Mouse (Mus musculus): ENCODE results near the gene Madcam1. TPM values are rescaled to one million over a fixed set of nuclear protein-coding genes. Genes with fewer than 3 reads are reported as not detected.

Madcam1 gene
- polyA plus RNA-seq, 1 experiment: not detected

GRCm38 (mm10) chr10:79660298-79660697 lies 4.1 kb upstream of the Madcam1 start:
- TF ChIP-seq CTCF (IDR thresholded peaks at IDR 0.05; ENCODE audit: insufficient read depth, low read depth, low read length) (no peak), POLR2A (IDR thresholded peaks at IDR 0.05; ENCODE audit: insufficient read depth, low read depth, low read length) (no peak)
- no peak overlapping the region for H3K4me3 ChIP-seq (ENCODE audit: insufficient read depth, low read depth, low read length)
- H3K27ac ChIP-seq (ENCODE audit: insufficient read depth, low read depth, low read length): no peak overlapping the region
- H3K4me1 ChIP-seq (ENCODE audit: control insufficient read depth, insufficient read depth, low read length): peaks cover 11% of the 10 kb centered on the region
- WGBS: 62% methylated on average over 2 of the region's 2 CpGs

GRCm38 (mm10) chr10:79661861-79662260 lies 2.5 kb upstream of the Madcam1 start:
- Histone ChIP-seq H3K4me1 (ENCODE audit: control insufficient read depth, insufficient read depth, low read length) (peaks cover 5% of the 10 kb centered on the region; the same call in 1 of the 2 replicates), H3K4me3 (ENCODE audit: insufficient read depth, low read depth, low read length) (no peak overlapping the region), H3K27ac (ENCODE audit: insufficient read depth, low read depth, low read length) (no peak overlapping the region)
- WGBS: 62% methylated on average over 3 of the region's 3 CpGs
- TF ChIP-seq CTCF (IDR thresholded peaks at IDR 0.05; ENCODE audit: insufficient read depth, low read depth, low read length) (no peak), POLR2A (IDR thresholded peaks at IDR 0.05; ENCODE audit: insufficient read depth, low read depth, low read length) (no peak)

- TF ChIP-seq POLR2A (IDR thresholded peaks at IDR 0.05; ENCODE audit: insufficient read depth, low read depth, low read length) (no peak), CTCF (IDR thresholded peaks at IDR 0.05; ENCODE audit: insufficient read depth, low read depth, low read length) (no peak)
- 88% methylated on average over 8 of the region's 8 CpGs for WGBS
- H3K27ac ChIP-seq (ENCODE audit: insufficient read depth, low read depth, low read length): no peak overlapping the region
- H3K4me3 ChIP-seq (ENCODE audit: insufficient read depth, low read depth, low read length): no peak overlapping the region
- H3K4me1 ChIP-seq (ENCODE audit: control insufficient read depth, insufficient read depth, low read length): peaks cover 9% of the 10 kb centered on the region
Measured at GRCm38 (mm10) chr10:79665051-79665450, 692 bp downstream of the Madcam1 start.

GRCm38 (mm10) chr10:79666493-79666892 lies 2.1 kb downstream of the Madcam1 start:
- no peak overlapping the region for H3K27ac ChIP-seq (ENCODE audit: insufficient read depth, low read depth, low read length)
- TF ChIP-seq CTCF (IDR thresholded peaks at IDR 0.05; ENCODE audit: insufficient read depth, low read depth, low read length) (no peak), POLR2A (IDR thresholded peaks at IDR 0.05; ENCODE audit: insufficient read depth, low read depth, low read length) (no peak)
- H3K4me1 ChIP-seq (ENCODE audit: control insufficient read depth, insufficient read depth, low read length): peaks cover 19% of the 10 kb centered on the region
- H3K4me3 ChIP-seq (ENCODE audit: insufficient read depth, low read depth, low read length): no peak overlapping the region
- 75% methylated on average over 9 of the region's 9 CpGs for WGBS

DNA sequence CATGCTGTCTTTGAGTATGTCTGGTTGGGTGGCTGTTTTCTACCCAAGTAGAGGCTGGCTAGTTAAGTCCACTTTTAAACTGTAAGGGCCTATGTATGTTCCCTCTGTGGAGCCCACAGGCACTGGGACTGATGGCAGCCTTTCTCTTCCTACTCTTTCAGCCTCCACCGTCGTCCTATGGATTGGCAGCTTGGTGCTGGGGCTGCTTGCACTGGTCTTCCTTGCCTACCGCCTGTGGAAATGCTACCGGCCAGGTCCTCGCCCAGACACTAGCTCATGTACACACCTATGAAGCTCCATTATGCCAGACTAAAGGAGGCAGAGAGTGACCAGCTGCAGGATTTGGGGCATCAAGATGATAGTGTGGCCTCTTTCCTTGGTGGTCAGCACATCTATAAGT lies 3.7 kb downstream of the Madcam1 start:
- peak overlapping the region; percentile 100 for H3K27ac ChIP-seq (ENCODE audit: insufficient read depth, low read depth, low read length)
- WGBS: 74% methylated on average over 5 of the region's 5 CpGs
- H3K4me3 ChIP-seq (ENCODE audit: insufficient read depth, low read depth, low read length): no peak overlapping the region

GRCm38 (mm10) chr10:79668771-79669575 lies 4.6 kb downstream of the Madcam1 start, which contains the start of gene Tpgs1:
Gene Tpgs1 (plus strand): TSS chr10:79669369.
- Histone ChIP-seq H3K4me1 (ENCODE audit: control insufficient read depth, insufficient read depth, low read length) (peaks cover 24% of the 10 kb centered on the region), H3K27ac (ENCODE audit: insufficient read depth, low read depth, low read length) (peak within 1 kb of the TSS; percentile 100), H3K4me3 (ENCODE audit: insufficient read depth, low read depth, low read length) (peak within 1 kb of the TSS; percentile 65)
- 0% methylated on average over 45 of the region's 45 CpGs for WGBS
- TF ChIP-seq CTCF (IDR thresholded peaks at IDR 0.05; ENCODE audit: insufficient read depth, low read depth, low read length) (peak; percentile 81), POLR2A (IDR thresholded peaks at IDR 0.05; ENCODE audit: insufficient read depth, low read depth, low read length) (no peak)

More for the DNA sequence above, 3.7 kb downstream of the Madcam1 start:
- peaks cover 24% of the 10 kb centered on the region for H3K4me1 ChIP-seq (ENCODE audit: control insufficient read depth, insufficient read depth, low read length)
- TF ChIP-seq CTCF (IDR thresholded peaks at IDR 0.05; ENCODE audit: insufficient read depth, low read depth, low read length) (no peak), POLR2A (IDR thresholded peaks at IDR 0.05; ENCODE audit: insufficient read depth, low read depth, low read length) (no peak)

DNA sequence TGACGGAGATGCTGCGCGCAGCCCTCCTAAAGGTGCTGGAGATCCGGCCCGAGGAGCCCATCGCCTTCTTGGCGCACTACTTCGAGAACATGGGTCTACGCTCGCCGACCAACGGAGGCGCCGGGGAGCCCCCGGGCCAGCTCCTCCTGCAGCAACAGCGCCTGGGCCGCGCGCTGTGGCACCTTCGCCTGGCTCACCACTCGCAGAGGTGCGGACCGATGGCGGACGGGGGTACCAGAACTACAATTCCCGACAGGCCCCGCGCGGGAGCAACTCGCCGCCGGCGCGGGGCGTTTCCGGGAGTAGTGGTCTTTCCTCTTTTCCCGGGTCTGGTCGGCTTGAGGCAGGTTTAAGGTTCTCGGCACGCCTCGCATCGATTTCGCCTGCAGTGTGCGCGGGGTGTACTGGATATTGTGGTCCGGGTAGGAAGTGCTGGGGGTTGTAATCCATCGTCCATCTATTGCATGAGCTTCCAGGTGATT lies 5.3 kb downstream of the Madcam1 start:
- peak overlapping the region; percentile 100 for H3K27ac ChIP-seq (ENCODE audit: insufficient read depth, low read depth, low read length)
- TF ChIP-seq CTCF (IDR thresholded peaks at IDR 0.05; ENCODE audit: insufficient read depth, low read depth, low read length): no peak
- peak; percentile 26; the same call in 1 of the 2 replicates for TF ChIP-seq POLR2A (IDR thresholded peaks at IDR 0.05; ENCODE audit: insufficient read depth, low read depth, low read length)
- H3K4me3 ChIP-seq (ENCODE audit: insufficient read depth, low read depth, low read length): peak overlapping the region; percentile 65
- WGBS: under 1% methylated on average over 47 of the region's 47 CpGs
- H3K4me1 ChIP-seq (ENCODE audit: control insufficient read depth, insufficient read depth, low read length): peaks cover 20% of the 10 kb centered on the region

DNA sequence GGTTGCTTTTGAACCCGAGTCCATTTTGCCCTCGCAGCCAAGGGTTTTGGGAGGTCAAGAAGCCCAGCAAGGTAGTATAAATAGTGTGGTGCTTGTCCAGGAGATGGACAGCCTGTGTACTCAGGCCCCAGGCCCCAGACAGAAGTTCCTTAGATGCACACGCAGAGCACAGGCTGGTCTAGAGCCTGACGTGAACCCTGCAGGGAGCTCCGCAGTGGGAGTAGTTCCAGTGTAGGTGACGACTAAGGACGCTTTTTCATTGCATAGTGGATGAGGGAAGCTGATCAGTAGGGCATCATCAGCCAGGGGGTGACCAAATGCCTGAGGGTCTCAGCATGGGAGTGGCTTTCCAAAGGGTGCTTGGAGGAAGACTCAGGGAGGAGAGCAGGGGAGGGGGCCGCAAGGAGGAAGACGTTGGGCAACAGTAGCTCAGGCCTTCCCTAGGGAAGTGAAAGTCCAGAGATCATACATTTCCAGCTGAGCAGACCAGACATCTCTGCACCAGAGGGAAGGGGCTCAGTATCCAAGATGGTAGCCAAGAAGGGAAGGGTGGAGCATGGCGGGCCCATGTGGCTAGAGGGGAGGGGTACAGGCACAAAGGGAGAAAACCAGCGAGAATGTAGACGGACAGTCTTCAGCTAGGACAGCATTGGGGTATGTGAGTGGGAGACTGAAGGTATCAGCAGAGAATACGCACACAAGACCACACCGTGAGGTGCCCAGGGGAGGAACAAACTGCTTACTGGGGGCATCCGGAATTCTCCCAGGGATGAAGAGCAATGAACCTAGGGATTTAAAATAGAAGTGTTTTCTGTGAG lies 5.9 kb downstream of the Madcam1 start:
- 33% methylated on average over 15 of the region's 15 CpGs for WGBS
- Histone ChIP-seq H3K4me3 (ENCODE audit: insufficient read depth, low read depth, low read length) (peak overlapping the region; percentile 65), H3K4me1 (ENCODE audit: control insufficient read depth, insufficient read depth, low read length) (peaks cover 20% of the 10 kb centered on the region), H3K27ac (ENCODE audit: insufficient read depth, low read depth, low read length) (0 out of 2 replicates have a peak overlapping the region, but pooled peaks have one; percentile 11)
- TF ChIP-seq CTCF (IDR thresholded peaks at IDR 0.05; ENCODE audit: insufficient read depth, low read depth, low read length) (no peak), POLR2A (IDR thresholded peaks at IDR 0.05; ENCODE audit: insufficient read depth, low read depth, low read length) (no peak)

Data from olfactory bulb, adult 2 months (tissue).